Mouse (Mus musculus) kidney, adult 2 months (tissue): ENCODE data around the gene Stx12. TPM values are rescaled to one million over a fixed set of nuclear protein-coding genes. Genes with fewer than 3 reads are reported as not detected.
"Not testable (repeated sequence)": the region's sequence is repeated elsewhere in the genome, so short reads cannot be mapped to it uniquely, and the experiment has no call there.

Experiments
- DNase-seq: peaks from one replicate; pipeline ENCODE4 v3.0.0; 2021
- H3K27ac ChIP-seq: fragments of 200-500 bp; 2 replicates; pipeline ENCODE4 v1.5.1; 2012; ENCODE audit warnings: low read depth, low read length, control low read depth, inconsistent platforms; ENCODE audit not compliant: insufficient read depth
- H3K27me3 ChIP-seq: fragments of 200-500 bp; replicated peaks from 2 replicates; pipeline ENCODE4 v1.6.1; 2012; ENCODE audit warnings: mild to moderate bottlenecking, moderate library complexity, low read length, inconsistent platforms; ENCODE audit not compliant: control insufficient read depth, insufficient read depth
- H3K36me3 ChIP-seq: fragments of 200-500 bp; 2 replicates; pipeline ENCODE4 v1.6.1; 2012; ENCODE audit warnings: mild to moderate bottlenecking, moderate library complexity, low read length, inconsistent platforms; ENCODE audit not compliant: control insufficient read depth, insufficient read depth
- H3K4me1 ChIP-seq: fragments of 200-500 bp; 2 replicates; pipeline ENCODE4 v1.6.1; 2011; ENCODE audit warnings: low read length; ENCODE audit not compliant: control insufficient read depth, insufficient read depth
- H3K4me3 ChIP-seq: fragments of 200-500 bp; 2 replicates; pipeline ENCODE4 v1.5.1; 2011; ENCODE audit warnings: mild to moderate bottlenecking, low read depth, low read length, control low read depth; ENCODE audit not compliant: insufficient read depth
- CTCF ChIP-seq: fragments of 200-500 bp; conservative IDR thresholded peaks from 2 replicates; pipeline ENCODE4 v1.5.1; 2011; ENCODE audit warnings: low read depth, mild to moderate bottlenecking, control low read depth, low read length, moderate library complexity, mixed read lengths; ENCODE audit not compliant: insufficient read depth, insufficient read length
- POLR2A ChIP-seq: fragments of 200-500 bp; IDR thresholded peaks from one replicate; pipeline ENCODE4 v1.6.1; 2011; ENCODE audit warnings: low read depth, low read length, control low read depth
- WGBS: fragments of 180-500 bp; shearing (Covaris S2); methylation state at CpG from one replicate; pipeline ENCODE4 v1.1.7; 2018; 5-methylcytosine and 5-hydroxymethylcytosine counted together
- polyA plus RNA-seq: library from polyadenylated mRNA; depleted of rRNA; stranded (reverse); fragments of >200 nt; gene quantifications from 2 replicates; pipeline ENCODE4 v1.2.3, GENCODE M21; 2012; rRNA removed

Gene Stx12
- polyA plus RNA-seq = 15.2 and 21.0 TPM in 2 replicates

DNA sequence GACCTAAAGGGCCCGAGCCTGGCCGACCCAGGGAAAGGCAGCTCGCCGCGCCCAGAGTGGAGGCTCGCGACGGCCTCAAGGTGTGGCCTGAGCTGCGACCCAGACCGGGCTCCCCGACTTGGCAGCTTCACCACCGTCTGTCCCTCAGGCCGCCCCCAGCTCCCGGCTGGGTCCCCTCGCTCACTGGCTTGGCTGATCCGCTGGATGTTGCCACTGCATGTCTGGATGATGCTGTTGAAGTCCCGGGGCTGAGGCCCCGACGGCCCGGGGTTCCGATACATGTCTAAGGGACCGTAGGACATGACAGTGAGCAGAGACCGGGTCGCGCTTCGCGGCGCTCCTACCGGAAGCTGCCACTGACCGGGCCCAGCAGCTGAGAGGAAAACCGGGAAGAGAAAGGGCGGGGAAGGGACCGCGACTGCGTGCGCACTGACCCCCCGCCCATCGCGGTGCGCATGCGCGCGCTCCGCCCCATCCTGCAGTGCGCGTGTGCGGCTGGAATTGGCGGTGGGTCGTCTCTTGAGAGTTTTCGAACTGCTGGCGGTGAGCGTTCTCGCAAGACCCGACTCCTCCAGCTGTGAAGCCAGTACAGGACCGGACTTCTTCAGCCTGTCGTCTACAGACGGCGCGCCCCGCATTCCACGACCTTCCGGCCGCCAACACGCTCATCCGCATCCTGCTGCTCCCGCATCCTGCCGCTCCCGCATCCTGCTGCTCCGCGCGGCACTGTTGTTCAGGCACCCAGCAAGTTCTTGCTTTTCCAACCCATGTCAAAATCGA is at the start of gene Stx12:
Gene Stx12 (minus strand): TSS at position 446 of the 780 bp plus-strand sequence.
- Histone ChIP-seq H3K27ac (peak within 1 kb of the TSS; percentile 57), H3K36me3 (no peaks in the 10 kb centered on the region), H3K4me1 (peaks cover 3% of the 10 kb centered on the region; the same call in 1 of the 2 replicates), H3K27me3 (no peaks in the 10 kb centered on the region), H3K4me3 (peak within 1 kb of the TSS; percentile 86)
- WGBS = under 1% methylated on average over 72 of the region's 72 CpGs
- DNase-seq = peak; percentile 95
- peak; percentile 68 for TF ChIP-seq POLR2A
- TF ChIP-seq CTCF = no peak

DNA sequence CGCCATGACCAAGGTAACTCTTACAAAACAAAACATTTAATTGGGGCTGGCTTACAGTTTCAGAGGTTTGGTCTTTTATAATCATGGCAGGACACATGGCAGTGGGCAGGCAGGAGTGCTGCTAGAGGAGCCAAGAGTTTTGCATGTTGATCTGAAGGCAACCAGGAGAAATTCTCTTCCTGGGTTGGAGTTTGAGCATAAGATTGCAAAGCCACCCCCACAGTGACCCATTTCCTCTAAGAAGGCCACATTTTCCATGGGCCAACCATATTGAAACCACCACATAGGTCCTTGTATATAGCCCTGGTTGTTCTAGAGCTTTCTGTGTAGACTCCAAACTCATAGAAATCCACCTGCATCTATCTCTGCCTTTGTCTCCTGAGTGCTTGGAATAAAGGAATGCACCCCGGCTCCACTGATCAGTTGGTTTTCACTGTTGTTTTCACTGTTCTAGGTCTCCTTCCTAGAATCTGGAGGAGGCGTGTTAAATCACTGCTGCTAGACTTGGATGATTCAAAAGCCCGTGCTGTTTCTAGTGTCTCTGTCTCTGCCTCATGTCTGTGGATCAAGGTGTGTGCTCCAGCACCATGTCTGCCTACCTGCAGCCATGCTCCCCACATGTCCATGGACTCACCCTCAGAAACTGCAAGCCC is 48.6 kb upstream of the Stx12 start:
- H3K27ac ChIP-seq = no peak overlapping the region

DNA sequence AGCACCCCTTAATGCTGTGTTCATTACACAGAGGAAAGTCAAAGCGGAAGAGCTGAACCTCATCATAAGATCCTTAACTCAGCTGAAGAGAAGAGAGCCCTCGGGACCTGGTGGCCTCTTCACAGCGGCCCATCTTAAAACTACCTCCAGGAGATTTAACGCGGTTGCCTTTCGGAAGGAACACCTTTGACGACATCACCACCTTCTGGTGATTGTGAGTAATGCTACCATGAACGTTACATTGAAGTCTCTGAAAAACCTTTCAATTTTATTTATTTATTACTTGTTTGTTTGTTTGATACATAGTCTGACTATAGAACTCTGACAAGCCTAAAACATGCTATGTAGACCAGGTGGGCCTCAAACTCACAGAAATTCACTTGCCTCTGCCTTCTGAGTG is 46.5 kb upstream of the Stx12 start:
- peak; percentile 67 for DNase-seq
- WGBS = 13% methylated on average over 8 of the region's 8 CpGs

More for the DNA sequence above, 48.6 kb upstream of the Stx12 start:
- Histone ChIP-seq H3K4me1 (no peaks in the 10 kb centered on the region), H3K27me3 (no peaks in the 10 kb centered on the region), H3K36me3 (no peaks in the 10 kb centered on the region), H3K4me3 (no peak overlapping the region)
- no peak for TF ChIP-seq CTCF
- TF ChIP-seq POLR2A = no peak
- no peak for DNase-seq
- 88% methylated on average over 4 of the region's 4 CpGs for WGBS

DNA sequence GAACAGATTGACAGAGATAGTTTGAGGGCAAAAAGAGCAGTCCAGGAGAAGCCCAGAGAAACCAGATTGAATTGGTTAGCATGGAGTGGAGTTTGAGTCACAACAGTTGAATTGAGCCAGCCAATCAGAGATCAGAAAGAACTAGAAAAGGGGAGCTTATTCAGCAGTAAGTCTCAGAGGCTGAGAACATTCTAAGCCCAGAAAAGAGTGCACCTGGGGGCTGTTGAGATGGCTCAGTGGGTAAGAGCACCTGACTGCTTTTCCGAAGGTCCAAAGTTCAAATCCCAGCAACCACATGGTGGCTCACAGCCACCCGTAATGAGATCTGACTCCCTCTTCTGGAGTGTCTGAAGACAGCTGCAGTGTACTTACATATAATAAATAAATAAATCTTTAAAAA is 42.2 kb upstream of the Stx12 start:
- H3K36me3 ChIP-seq, H3K4me1 ChIP-seq, H3K4me3 ChIP-seq, H3K27me3 ChIP-seq: not testable (repeated sequence)
- peak; percentile 78 for DNase-seq
- H3K27ac ChIP-seq = peak overlapping the region; percentile 46; the same call in 1 of the 2 replicates
- WGBS = 48% methylated on average over 2 of the region's 2 CpGs

More for the DNA sequence above, 46.5 kb upstream of the Stx12 start:
- no peak overlapping the region for H3K4me3 ChIP-seq
- no peak for TF ChIP-seq POLR2A
- TF ChIP-seq CTCF = peak; percentile 58
- no peaks in the 10 kb centered on the region for H3K27me3 ChIP-seq
- no peak overlapping the region for H3K27ac ChIP-seq
- peaks cover 2% of the 10 kb centered on the region; the same call in 1 of the 2 replicates for H3K4me1 ChIP-seq
- H3K36me3 ChIP-seq = no peaks in the 10 kb centered on the region

DNA sequence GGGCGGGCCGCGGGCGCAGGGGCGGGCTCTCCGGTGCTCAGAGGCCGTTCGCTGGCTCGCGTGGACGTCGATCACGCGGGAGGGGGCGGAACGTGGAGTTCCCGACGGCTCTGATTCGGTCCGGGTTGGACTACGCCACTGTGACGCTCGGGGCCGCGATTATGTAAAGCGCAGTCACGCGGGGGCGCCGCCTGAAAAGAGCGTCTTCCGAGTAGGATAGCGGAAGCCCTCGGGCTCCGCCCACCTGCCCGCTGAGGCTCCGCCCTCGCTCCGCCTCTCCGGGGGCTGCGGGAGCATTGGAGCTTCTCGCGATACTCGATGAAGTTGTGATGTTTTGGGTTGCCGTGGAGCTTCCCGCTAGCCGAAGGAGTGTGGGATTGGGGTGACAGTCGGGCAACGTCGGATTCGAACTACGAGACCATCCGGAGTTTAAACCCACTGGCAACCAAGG is 38.3 kb upstream of the Stx12 start, which contains the start of gene Fam76a:
Gene Fam76a (minus strand): TSS at position 1 of the 451 bp plus-strand sequence.
- no peaks in the 10 kb centered on the region for H3K36me3 ChIP-seq
- WGBS = under 1% methylated on average over 53 of the region's 53 CpGs
- TF ChIP-seq CTCF (no peak), POLR2A (peak; percentile 36)
- no peaks in the 10 kb centered on the region for H3K27me3 ChIP-seq
- DNase-seq = peak; percentile 100
- peak within 1 kb of the TSS; percentile 87 for H3K4me3 ChIP-seq
- H3K4me1 ChIP-seq = peaks cover 8% of the 10 kb centered on the region; the same call in 1 of the 2 replicates
- H3K27ac ChIP-seq = peak within 1 kb of the TSS; percentile 95

DNA sequence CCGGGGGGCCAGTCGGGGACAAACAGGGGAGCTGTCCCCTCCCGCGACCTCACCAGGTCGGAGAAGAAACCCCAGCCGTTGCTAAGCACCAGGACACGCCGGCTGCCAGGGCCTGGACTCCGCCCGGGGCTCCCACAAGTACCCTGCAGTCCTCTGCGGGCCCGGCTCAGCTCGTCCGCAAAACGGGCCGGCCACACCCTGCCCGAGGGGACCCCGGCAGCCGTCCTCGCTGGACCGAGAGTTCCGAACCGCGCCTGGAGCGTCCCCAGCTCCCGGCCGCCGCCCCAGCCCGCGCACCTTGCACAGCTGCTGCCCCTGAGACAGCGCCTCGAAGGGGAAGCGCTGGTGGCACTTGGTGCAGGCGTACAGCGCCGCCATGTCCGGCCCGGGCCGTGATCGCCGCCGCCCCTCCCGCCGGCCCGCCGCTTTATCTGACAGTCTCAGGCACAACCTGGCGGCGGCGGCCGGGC is 37.8 kb upstream of the Stx12 start:
- Histone ChIP-seq H3K27me3 (no peaks in the 10 kb centered on the region), H3K36me3 (no peaks in the 10 kb centered on the region), H3K4me3 (peak overlapping the region; percentile 87), H3K4me1 (peaks cover 8% of the 10 kb centered on the region; the same call in 1 of the 2 replicates), H3K27ac (peak overlapping the region; percentile 95)
- peak; percentile 61 for DNase-seq
- TF ChIP-seq POLR2A = peak; percentile 42
- TF ChIP-seq CTCF = no peak
- 0% methylated on average over 37 of the region's 50 CpGs for WGBS

DNA sequence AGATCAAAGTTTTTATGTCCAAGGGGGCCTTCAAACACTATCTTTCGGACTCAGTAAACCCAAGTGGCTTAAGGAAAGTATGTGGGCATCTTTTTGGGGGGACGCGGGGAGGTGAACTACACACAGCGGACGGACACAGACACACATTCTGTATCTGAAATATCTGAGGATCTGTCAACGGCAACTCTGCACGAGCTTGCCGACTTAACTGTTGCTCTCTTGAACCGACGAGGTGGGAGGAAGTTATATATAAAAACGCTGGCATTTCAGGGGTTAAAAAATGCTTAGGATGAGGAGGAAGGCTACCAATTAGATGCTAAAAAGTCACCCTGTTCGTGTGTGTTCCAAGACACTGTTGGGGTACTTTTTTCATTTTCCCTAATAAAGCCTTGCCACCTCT is 37.2 kb upstream of the Stx12 start:
- peak overlapping the region; percentile 87 for H3K4me3 ChIP-seq
- H3K4me1 ChIP-seq = peaks cover 8% of the 10 kb centered on the region; the same call in 1 of the 2 replicates
- WGBS = 38% methylated on average over 12 of the region's 12 CpGs
- DNase-seq = no peak
- H3K27ac ChIP-seq = no peak overlapping the region; the same call in 1 of the 2 replicates
- TF ChIP-seq POLR2A = no peak
- no peak for TF ChIP-seq CTCF
- no peaks in the 10 kb centered on the region; the same call in 1 of the 2 replicates for H3K36me3 ChIP-seq
- H3K27me3 ChIP-seq = no peaks in the 10 kb centered on the region
